8 mouse cellular contexts compared by ENCODE assay signal in genomic region chr3:133322552-133322951, GRCm38 (mm10). TPM values are rescaled to one million over a fixed set of nuclear protein-coding genes. Genes with fewer than 3 reads are reported as not detected.
DNase-seq lines count a peak whose midpoint lies in the region; ATAC-seq and TF ChIP-seq lines count a peak whose summit lies in the region.
"Had no signal": no experiment of that assay in that cellular context is flagged by ENCODE, and none has a peak within 500 bp of the region (broad histone marks: within the 10 kb centered on the region; RNA-seq: fewer than 3 reads in every experiment).

No protein-coding gene starts in this region.

- H3K27ac ChIP-seq in left cerebral cortex, adult 2 months = no peak overlapping the region
- H3K27ac ChIP-seq in MEL (ENCODE audit: control insufficient read depth, low read depth, low read length) = no peak overlapping the region
- H3K27ac ChIP-seq: neural tube, embryonic 15.5 days had no signal

- TF ChIP-seq CTCF in left cerebral cortex, adult 2 months (IDR thresholded peaks at IDR 0.05) = peak; percentile 42
- peak; percentile 54 to 75 (median 73) for TF ChIP-seq CTCF in MEL (IDR thresholded peaks at IDR 0.05 in 2 of 3, conservative IDR thresholded peaks at IDR 0.05 in 1 of 3; ENCODE audit: control insufficient read depth in 1 of 3, insufficient read depth in 1 of 3, low read depth in 2 of 3, low read length in 3 of 3, poor library complexity in 1 of 3, severe bottlenecking in 1 of 3)

- ATAC-seq in CD4-positive, CD25-positive, alpha-beta regulatory T cell, adult 4 months = peak; percentile 47
- ATAC-seq in megakaryocyte, adult 5-6 weeks (ENCODE audit: poor library complexity, severe bottlenecking) = peak; percentile 70
- ATAC-seq in erythroblast, adult 5-6 weeks (replicated peaks; ENCODE audit: low FRiP score, poor library complexity, severe bottlenecking) = no peak

- H3K79me2 ChIP-seq in MEL (ENCODE audit: control insufficient read depth, insufficient read depth, low read length, poor library complexity) = no peaks in the 10 kb centered on the region

- intact Hi-C loops in left cerebral cortex, adult 2 months (cut with DNase I) = no loop called here
- intact Hi-C loops in left cerebral cortex, postnatal 36 days (cut with DNase I) = loop anchor here (10.0 kb wide), 1 partner anchor 142 kb away; no protein-coding TSS in a partner anchor

- no peak for TF ChIP-seq POLR2A in MEL (IDR thresholded peaks at IDR 0.05; ENCODE audit: control insufficient read depth in 1 of 2, insufficient read depth in 1 of 2, low read depth in 1 of 2, low read length in 2 of 2, poor library complexity in 1 of 2)

- DNase-seq in left cerebral cortex, adult 2 months (ENCODE audit: extremely low spot score in 1 of 2, low spot score in 2 of 2) = no peak
- no peak for DNase-seq in left cerebral cortex, postnatal 36 days (ENCODE audit: low spot score in 2 of 2)
- peak; percentile 36 for DNase-seq in MEL (ENCODE audit: low read depth, low spot score)
- no peak for DNase-seq in adrenal gland, postnatal 4 days (ENCODE audit: low spot score in 2 of 2)

- no peaks in the 10 kb centered on the region for H3K9me3 ChIP-seq in MEL (replicated peaks; ENCODE audit: insufficient read depth, low read length)
- H3K9me3 ChIP-seq: neural tube, embryonic 15.5 days had no signal

- no peak overlapping the region for H3K9ac ChIP-seq in MEL (ENCODE audit: control insufficient read depth, low read depth, low read length, poor library complexity, severe bottlenecking)
- H3K9ac ChIP-seq: neural tube, embryonic 15.5 days had no signal

- no peaks in the 10 kb centered on the region for H3K4me1 ChIP-seq in MEL (ENCODE audit: control insufficient read depth in 1 of 2, insufficient read depth in 2 of 2, low read length in 2 of 2)
- H3K4me1 ChIP-seq: neural tube, embryonic 15.5 days had no signal

- TF ChIP-seq EP300 in MEL (IDR thresholded peaks at IDR 0.05; ENCODE audit: low read depth in 1 of 2, low read length in 2 of 2) = no peak

- no peaks in the 10 kb centered on the region for H3K36me3 ChIP-seq in MEL (ENCODE audit: control insufficient read depth in 1 of 2, insufficient read depth in 2 of 2, low read length in 2 of 2)

- no peak overlapping the region for H3K4me3 ChIP-seq in left cerebral cortex, adult 2 months
- H3K4me3 ChIP-seq in MEL (ENCODE audit: control insufficient read depth in 1 of 2, insufficient read depth in 1 of 2, low read depth in 2 of 2, low read length in 2 of 2) = no peak overlapping the region
- H3K4me3 ChIP-seq: neural tube, embryonic 15.5 days had no signal

- no peaks in the 10 kb centered on the region for H3K27me3 ChIP-seq in MEL (ENCODE audit: control insufficient read depth in 1 of 2, insufficient read depth in 2 of 2, low read length in 2 of 2)
- H3K27me3 ChIP-seq: neural tube, embryonic 15.5 days had no signal

- peak; percentile 23 for TF ChIP-seq RAD21 in MEL (IDR thresholded peaks at IDR 0.05; ENCODE audit: low read depth, low read length)

TF ChIP-seq in MEL, 35 proteins besides CTCF, POLR2A, EP300 and RAD21:
- TF ChIP-seq SMC3 (IDR thresholded peaks at IDR 0.05; ENCODE audit: low read depth, low read length) = peak; percentile 45
- no peak for TF ChIP-seq GATA1 (IDR thresholded peaks at IDR 0.05; ENCODE audit: low read depth, low read length)

RNA-seq across cellular contexts. Expression of gene Ppa2, which starts 12.6 kb away (rescaled TPM):
- total RNA-seq in left cerebral cortex, adult 2 months (2021) = 10 to 100 TPM; 50.0 to 52.5 TPM
- 10 to 100 TPM; 46.4 to 48.4 TPM for total RNA-seq in left cerebral cortex, postnatal 36 days (2021)
- polyA plus RNA-seq in CD4-positive, CD25-positive, alpha-beta regulatory T cell, adult 4 months (2017; shearing (Covaris generic)) = 10 to 100 TPM; 14.8 to 25.9 TPM
- total RNA-seq in MEL (2012; rRNA removed) = 34.7 and 36.3 TPM in 2 replicates
- 10 to 100 TPM in 1 of 2 experiments, not detected in 1; 33.6 TPM for polyA plus RNA-seq in MEL (2012; ENCODE audit: insufficient read depth in 1 of 2, insufficient read length in 2 of 2, low read depth in 1 of 2, low replicate concordance in 2 of 2, missing spikeins in 1 of 2)
- total RNA-seq in megakaryocyte, adult 5-6 weeks (2015) = 41.6 and 47.2 TPM in 2 replicates
- total RNA-seq in megakaryocyte, adult 5-6 weeks (2017) = 38.1 and 43.8 TPM in 2 replicates
- total RNA-seq in adrenal gland, postnatal 4 days (2021) = 10 to 100 TPM; 62.7 to 68.3 TPM
- total RNA-seq in erythroblast, adult 5-6 weeks (2015; ENCODE audit: low replicate concordance) = 14.4 and 16.1 TPM in 2 replicates
- total RNA-seq in erythroblast, adult 5-6 weeks (2017; ENCODE audit: low replicate concordance) = 10.6 and 24.6 TPM in 2 replicates
